Mouse (Mus musculus) left cerebral cortex, adult 2 months (tissue): Measurements from ENCODE around the gene Ablim1. TPM values are rescaled to one million over a fixed set of nuclear protein-coding genes. Genes with fewer than 3 reads are reported as not detected.

Experiments used
- DNase-seq, 2 experiments: peaks; one replicate each; pipeline ENCODE4 v3.0.0; 2021 to 2022; ENCODE audit warnings: low spot score in 2 of 2, mixed read lengths in 1 of 2; ENCODE audit errors: extremely low spot score in 1 of 2
- H3K27ac ChIP-seq: fragments of 200-600 bp; 2 replicates; pipeline ENCODE4 v1.8.1; 2022
- H3K4me3 ChIP-seq: fragments of 200-600 bp; 2 replicates; pipeline ENCODE4 v1.8.1; 2022
- CTCF ChIP-seq: fragments of 200-600 bp; IDR thresholded peaks from 2 replicates; pipeline ENCODE4 v1.8.1; 2022; ENCODE audit warnings: antibody characterized with exemption, mild to moderate bottlenecking, moderate library complexity
- intact Hi-C: fragments of 180-260 bp; cut with DNase I; formaldehyde crosslinking; loops from one replicate; pipeline ENCODE4 v1.15.1; 2025
- total RNA-seq, 2 experiments: library from RNA; stranded (reverse); gene quantifications; 2 replicates each; pipeline ENCODE4 v1.2.3; 2021

Gene Ablim1
- total RNA-seq, 2 experiments from 2014 or later: 118 to 124 TPM

DNA sequence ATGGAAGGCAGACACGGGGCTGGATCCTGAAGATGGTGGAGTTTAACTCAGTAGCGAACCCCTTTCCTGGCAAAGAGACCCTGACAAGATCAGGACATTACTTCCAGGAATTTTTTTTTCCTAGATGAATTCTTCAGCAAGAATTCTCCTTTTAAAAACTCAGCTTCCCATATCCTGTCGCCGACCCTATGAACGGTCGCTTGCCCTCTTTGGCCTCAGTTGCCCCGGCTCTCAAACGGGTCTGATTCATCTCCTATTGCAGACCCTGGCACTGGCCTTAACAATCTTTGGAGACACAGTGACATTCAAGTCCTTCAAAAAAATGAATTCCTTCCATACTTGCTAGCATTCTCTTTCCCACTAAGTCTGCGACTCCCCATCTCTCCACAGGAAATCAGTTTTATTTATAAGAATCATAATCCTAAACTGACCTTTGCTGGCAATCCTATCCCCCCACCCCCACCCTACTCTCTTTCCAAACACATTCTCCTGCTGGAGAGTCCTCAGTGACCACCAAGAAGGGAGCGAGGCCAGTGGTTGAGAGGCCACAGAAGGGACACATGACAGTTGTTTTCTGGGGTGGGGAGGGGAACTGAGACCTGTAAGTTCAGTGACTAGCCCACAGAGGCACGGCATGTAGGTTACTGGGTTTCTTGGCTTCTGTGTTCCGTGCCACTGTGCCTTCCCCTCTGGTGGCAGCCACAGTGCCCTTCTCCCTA, 311.8 kb downstream of the Ablim1 start:
- Histone ChIP-seq H3K4me3 (no peak overlapping the region), H3K27ac (no peak overlapping the region; the same call in 1 of the 2 replicates)
- intact Hi-C loops: no loop called here
- no peak for DNase-seq
- no peak for TF ChIP-seq CTCF

DNA sequence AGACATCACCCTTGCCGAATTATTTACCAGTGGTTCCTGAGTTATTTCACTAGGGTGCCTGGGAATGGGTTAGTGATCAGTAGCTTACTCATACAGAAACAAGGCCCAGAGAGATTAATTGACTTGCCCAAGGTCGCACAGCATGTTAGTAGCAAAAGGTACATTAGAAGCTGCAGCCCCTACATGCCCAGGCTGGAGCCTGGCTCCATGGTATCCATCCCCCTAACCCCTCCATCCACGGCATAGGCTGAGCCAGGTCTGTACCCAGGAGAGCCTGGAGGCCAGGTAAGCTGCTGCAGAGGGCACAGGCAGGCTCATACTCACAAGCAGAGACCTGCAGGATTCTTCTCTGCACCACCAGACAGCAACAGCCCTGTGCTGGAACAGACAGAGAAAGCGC, 312.8 kb downstream of the Ablim1 start:
- no peak for TF ChIP-seq CTCF
- no peak for DNase-seq
- Histone ChIP-seq H3K27ac (no peak overlapping the region), H3K4me3 (no peak overlapping the region)
- intact Hi-C loops: no loop called here

DNA sequence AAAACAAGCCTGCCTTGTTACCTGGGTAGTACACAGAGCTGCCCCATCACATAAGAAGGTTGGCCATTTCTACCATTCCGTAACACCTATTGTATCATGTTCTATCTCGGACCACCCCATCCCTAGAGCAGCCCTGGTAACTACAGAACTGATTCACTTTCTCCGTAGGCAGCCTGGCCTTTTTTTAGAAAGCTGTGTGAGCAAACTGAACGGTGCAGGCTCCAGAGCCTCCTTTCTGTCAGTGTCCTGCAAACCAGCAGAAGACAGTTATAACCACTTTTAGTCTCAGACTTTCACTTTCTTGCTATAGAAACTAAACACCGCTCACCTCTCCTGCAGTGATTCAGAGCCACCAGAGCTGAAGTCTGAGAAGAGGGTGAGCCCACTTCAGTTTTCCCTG, 314.1 kb downstream of the Ablim1 start:
- no peak for TF ChIP-seq CTCF
- intact Hi-C loops: no loop called here
- no peak overlapping the region for H3K27ac ChIP-seq
- H3K4me3 ChIP-seq: no peak overlapping the region
- DNase-seq: no peak

DNA sequence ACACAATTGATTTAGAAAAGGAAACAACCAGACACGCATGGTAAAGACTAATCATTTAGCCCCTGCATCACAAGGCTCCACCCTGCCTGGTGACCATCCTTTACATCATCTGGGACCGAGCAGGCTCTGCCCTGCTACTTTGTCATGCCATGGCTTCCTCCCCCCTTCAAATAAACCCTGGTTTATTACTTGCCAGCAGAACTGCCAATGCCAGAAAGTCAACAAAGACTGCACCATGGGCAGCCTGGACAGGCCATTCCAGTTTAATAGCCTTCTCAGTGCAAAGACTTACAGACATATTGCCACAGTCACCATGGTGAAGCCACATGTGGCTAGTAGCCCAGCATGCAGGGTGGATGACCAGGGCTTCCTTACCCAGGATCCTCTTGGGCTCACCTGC, 314.9 kb downstream of the Ablim1 start:
- no peak for TF ChIP-seq CTCF
- DNase-seq: no peak
- H3K27ac ChIP-seq: no peak overlapping the region
- H3K4me3 ChIP-seq: no peak overlapping the region
- intact Hi-C loops: no loop called here

DNA sequence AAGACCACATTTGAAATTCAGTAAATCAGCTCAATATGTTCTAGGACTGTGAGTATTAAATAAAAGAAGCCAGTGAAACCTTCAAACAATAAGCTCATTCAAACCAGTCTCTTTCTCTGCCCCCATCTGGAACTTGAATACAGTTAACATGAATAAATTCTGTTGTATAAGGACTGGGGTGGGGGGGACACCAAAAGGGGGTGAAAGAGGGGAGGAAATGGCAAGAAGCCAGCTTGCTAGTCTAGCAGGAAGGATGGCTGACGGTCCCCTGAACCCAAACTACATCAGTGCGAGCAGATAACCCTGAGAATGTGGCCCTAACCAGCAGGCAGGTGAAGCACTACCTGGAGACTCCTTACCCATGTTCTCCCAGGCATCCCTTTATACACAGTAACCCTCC, 315.8 kb downstream of the Ablim1 start:
- no peak overlapping the region for H3K27ac ChIP-seq
- no peak for DNase-seq

DNA sequence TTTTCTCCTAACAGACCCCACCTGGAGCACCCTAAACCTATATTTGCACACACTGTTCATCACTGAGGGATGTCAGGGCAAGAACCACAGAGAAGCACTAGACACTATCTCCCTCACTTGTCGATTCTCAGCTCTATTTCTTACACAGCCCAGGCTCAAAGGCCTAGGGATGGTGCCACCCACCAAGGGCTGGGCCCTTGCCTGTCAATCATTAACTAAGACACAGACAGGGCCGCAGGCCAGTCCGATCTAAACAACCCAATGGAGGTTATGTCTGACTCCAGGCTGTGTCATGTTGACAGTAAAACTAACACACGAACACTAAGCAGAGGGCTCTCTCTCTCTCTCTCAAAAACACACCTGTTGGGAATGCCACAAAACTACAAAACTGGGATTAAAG, 316.4 kb downstream of the Ablim1 start:
- no peak for TF ChIP-seq CTCF
- intact Hi-C loops: no loop called here
- no peak for DNase-seq
- Histone ChIP-seq H3K4me3 (no peak overlapping the region), H3K27ac (no peak overlapping the region)

More for the DNA sequence above, 315.8 kb downstream of the Ablim1 start:
- no peak for TF ChIP-seq CTCF
- no peak overlapping the region for H3K4me3 ChIP-seq
- intact Hi-C loops: no loop called here

DNA sequence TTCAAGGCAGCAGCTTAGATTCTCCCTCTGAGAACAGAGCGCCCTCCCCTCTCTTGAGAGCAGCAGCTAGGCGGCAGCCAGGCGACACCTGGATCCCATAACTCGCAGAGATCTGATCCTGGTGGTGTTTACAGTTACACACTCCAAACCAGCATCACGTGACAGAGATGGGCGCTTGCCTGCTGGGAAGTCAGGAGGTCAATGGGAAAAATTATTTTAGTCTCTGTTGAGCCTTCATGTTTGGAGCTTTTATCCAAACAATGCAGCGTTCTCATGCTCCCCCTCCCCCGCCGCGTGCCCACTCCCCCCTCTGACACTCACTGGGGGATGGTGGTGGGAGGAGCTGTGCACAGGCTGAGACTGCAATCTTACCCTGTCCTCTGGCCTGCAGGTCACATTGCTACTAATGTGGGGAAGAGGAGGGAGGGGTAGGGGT, 317.5 kb downstream of the Ablim1 start:
- no peak overlapping the region for H3K27ac ChIP-seq
- intact Hi-C loops: no loop called here
- no peak for DNase-seq
- no peak overlapping the region for H3K4me3 ChIP-seq
- no peak; the same call in 1 of the 2 replicates for TF ChIP-seq CTCF

DNA sequence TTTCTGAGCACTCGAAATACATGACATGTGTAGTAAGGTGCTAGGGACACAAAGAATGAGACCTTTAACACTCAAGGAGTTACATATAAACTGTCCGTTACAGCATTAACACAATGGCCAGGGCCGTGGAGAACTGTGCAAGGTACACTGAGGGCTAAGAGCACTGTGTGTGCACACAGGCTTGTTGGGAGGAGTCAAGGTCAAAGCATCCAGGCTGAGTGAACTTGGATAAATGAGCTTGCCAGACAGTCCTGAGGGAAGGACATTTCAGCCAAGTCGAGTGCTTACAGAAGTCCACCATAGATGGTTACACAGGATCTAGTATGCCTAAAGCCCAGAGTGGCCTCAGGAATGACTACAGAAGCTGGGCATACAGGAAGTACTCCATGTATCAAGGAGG, 319.3 kb downstream of the Ablim1 start:
- no peak for DNase-seq
- TF ChIP-seq CTCF: no peak
- intact Hi-C loops: no loop called here
- H3K27ac ChIP-seq: no peak overlapping the region
- H3K4me3 ChIP-seq: no peak overlapping the region

DNA sequence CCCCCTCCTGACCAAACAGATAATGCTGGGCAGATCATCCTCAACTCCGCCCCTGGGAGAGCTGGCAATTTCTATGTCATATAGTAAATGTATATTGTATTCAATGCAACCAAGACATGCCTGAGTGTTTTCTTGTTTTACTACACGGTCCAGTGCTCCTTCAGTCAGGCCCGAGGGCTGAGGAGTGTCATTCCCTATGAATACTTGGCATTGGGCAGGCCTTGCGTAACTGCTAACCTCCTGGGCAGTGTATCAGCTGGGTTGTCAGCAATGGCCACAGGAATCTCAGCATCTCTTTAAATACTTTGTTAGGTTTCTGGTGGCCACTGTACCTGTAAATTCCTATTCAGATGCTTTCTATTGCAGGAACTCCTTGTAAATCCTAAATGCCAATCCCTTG, 320.1 kb downstream of the Ablim1 start:
- H3K4me3 ChIP-seq: no peak overlapping the region
- no peak for DNase-seq
- H3K27ac ChIP-seq: no peak overlapping the region
- TF ChIP-seq CTCF: no peak
- intact Hi-C loops: no loop called here

DNA sequence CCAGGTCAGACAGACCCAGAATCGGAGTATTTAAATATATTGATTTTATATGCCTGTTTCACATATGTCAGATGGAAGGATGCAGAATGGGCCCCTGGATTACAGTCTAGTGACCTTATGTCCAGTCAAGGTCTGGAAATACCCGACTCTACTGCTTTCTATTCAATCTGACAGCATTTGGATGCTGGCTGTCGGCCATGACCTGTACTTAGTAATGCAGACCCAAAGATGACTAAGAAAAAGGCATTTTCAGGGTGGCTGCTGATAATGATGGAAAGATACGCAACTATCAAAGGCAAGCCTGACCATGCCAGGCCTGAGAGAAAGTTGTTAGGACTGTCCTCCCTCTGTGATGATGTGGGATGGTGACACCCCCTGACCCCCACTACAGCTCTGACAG, 321.0 kb downstream of the Ablim1 start:
- TF ChIP-seq CTCF: no peak
- intact Hi-C loops: no loop called here
- Histone ChIP-seq H3K4me3 (no peak overlapping the region), H3K27ac (no peak overlapping the region)
- DNase-seq: no peak

DNA sequence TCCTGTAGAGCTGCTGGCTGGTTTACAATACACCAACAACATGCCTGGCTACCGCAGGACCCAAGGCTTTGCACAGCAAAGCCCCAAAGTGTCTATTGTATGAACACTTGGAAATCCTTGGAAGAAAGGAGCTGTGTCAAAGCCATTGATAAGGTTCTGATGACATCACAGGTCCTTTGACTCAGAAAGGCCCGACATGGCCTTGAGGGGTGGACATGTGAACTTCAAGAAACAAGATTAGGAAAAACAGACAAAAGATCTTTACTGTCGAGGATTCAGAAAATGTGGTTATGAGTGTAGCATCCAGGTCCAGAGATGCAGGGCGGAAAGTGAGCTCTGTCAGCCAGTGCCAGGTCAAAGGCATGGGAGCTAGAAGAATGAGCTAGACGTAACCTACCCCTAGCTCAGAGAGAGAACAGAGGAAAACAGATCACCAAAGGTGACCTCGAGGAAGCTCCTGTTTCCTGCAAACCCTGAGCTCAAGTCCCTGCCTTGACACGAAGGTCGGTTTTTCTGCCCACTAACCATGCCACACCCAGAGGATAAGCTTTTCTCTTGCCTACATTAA, 321.7 kb downstream of the Ablim1 start:
- intact Hi-C loops: no loop called here
- Histone ChIP-seq H3K4me3 (no peak overlapping the region), H3K27ac (no peak overlapping the region)
- TF ChIP-seq CTCF: no peak
- no peak for DNase-seq

DNA sequence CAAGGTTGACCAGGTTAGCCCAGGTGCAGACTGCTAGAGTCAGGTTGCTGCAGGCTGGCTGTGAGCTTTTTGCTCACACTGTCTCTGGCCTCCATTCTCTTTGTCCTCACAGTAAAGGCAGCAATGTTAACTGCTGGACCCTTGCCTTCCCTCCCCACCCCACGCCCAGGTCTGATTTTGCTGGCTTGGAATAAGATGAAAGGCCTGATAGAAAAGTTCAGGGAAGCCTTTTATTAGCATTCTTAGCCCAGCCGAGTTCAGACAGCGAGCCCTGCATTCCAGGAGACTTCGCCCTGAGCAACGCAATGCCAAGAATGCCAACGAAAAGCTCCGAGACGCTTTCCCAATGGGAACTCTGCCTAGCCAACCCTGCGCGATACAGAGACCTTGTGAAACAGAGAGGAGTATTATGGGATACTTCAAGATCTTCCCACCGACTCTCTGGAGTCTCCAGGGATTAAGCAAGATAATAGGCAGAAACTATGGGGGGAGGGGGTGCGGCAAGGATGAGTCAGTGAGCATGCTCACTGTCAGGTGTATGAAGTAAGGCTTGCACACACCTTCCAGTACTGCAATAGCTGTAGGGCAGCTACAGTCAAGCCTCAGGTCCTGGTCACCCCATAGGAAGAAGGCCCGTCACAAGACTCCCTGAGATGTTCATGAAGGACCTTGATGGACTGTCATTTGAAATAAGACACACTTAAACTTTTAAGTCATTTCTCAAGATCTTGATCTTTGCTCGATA, 324.2 kb downstream of the Ablim1 start:
- intact Hi-C loops: no loop called here
- TF ChIP-seq CTCF: no peak
- peak in 1 of 2 experiments; percentile 20 for DNase-seq
- Histone ChIP-seq H3K4me3 (no peak overlapping the region), H3K27ac (no peak overlapping the region)

DNA sequence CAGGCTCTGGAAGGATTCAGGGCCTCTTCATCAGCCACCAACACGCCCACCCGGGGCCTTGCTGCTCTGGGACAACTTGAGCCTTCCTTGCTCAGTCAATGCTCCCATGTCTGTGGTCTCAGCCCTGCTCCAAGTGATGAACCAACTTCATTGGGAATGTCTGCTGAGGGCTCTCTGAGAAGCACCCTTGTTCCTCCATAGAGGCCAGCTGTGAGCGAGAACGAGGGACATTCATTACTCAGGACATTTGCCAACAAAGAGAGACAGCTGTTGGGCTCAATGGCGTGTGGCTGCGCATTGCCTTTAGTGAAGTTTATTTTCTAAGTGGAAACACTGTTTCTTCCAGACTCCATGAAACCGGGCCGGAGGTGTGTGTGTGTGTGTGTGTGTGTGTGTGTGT, 325.5 kb downstream of the Ablim1 start:
- no peak for TF ChIP-seq CTCF
- H3K4me3 ChIP-seq: no peak overlapping the region
- intact Hi-C loops: no loop called here
- DNase-seq: no peak
- no peak overlapping the region for H3K27ac ChIP-seq
